Mouse (Mus musculus): ENCODE results near the gene Stpg4. TPM values are rescaled to one million over a fixed set of nuclear protein-coding genes. Genes with fewer than 3 reads are reported as not detected.

The Stpg4 gene
- total and polyA plus RNA-seq, 3 experiments: not detected

- no peak for TF ChIP-seq MYC (IDR thresholded peaks at IDR 0.05; ENCODE audit: low read depth, low read length)
These were observed 26.6 kb upstream of the Stpg4 start (continued) for GRCm38 (mm10) chr17:87454121-87454520.

DNA sequence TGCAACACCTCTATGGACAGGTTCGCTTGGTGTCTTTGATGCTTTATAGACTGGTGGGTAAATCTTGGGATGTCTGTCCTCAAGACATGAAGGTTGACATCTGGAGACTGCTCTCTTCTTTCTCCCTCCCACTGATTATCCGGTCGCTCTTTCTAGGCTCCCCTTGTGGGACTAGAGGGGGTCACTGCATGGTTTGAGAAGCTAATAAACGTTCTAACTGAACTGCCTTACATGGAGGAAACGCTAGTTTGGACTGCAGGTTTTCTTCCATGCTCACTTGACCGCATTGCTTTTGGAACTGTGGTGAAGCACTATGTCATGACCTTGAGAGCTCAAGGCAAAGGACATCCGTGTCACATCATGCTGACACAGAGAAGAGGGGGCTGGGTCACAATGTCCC is 25.8 kb upstream of the Stpg4 start:
- no peaks in the 10 kb centered on the region for H3K9me3 ChIP-seq (replicated peaks; ENCODE audit: insufficient read depth, low read length)
- TF ChIP-seq NELFE (IDR thresholded peaks at IDR 0.05; ENCODE audit: low read depth, low read length) (no peak), USF1 (IDR thresholded peaks at IDR 0.05; ENCODE audit: low read depth, low read length) (no peak), ZC3H11A (IDR thresholded peaks at IDR 0.05; ENCODE audit: low read depth, low read length) (no peak), RAD21 (IDR thresholded peaks at IDR 0.05; ENCODE audit: low read depth, low read length) (no peak), MAX (IDR thresholded peaks at IDR 0.05; ENCODE audit: low read length) (no peak), MYB (IDR thresholded peaks at IDR 0.05; ENCODE audit: low read depth, low read length) (no peak), TCF12 (IDR thresholded peaks at IDR 0.05; ENCODE audit: low read depth, low read length) (no peak)

GRCm38 (mm10) chr17:87448881-87449280 is 21.3 kb upstream of the Stpg4 start:
- peak overlapping the region; percentile 23 to 61 for H3K4me3 ChIP-seq (ENCODE audit: control insufficient read depth in 1 of 2, insufficient read depth in 1 of 2, low read depth in 2 of 2, low read length in 2 of 2)
- H3K36me3 ChIP-seq (ENCODE audit: control insufficient read depth in 1 of 2, insufficient read depth in 2 of 2, low read length in 2 of 2): peaks cover 3 to 21% of the 10 kb centered on the region in 2 experiments
- H3K9ac ChIP-seq (ENCODE audit: control insufficient read depth, low read depth, low read length, poor library complexity, severe bottlenecking): peak overlapping the region; percentile 73
- H3K27ac ChIP-seq (ENCODE audit: control insufficient read depth, low read depth, low read length): peak overlapping the region; percentile 92
- H3K27me3 ChIP-seq (ENCODE audit: control insufficient read depth in 1 of 2, insufficient read depth in 2 of 2, low read length in 2 of 2): no peaks in the 10 kb centered on the region
- H3K79me2 ChIP-seq (ENCODE audit: control insufficient read depth, insufficient read depth, low read length, poor library complexity): peaks cover 23% of the 10 kb centered on the region
- no peaks in the 10 kb centered on the region for H3K9me3 ChIP-seq (replicated peaks; ENCODE audit: insufficient read depth, low read length)
- peaks cover 12 to 25% of the 10 kb centered on the region in 2 experiments for H3K4me1 ChIP-seq (ENCODE audit: control insufficient read depth in 1 of 2, insufficient read depth in 2 of 2, low read length in 2 of 2)
- DNase-seq (ENCODE audit: low read depth, low spot score): peak; percentile 87
- TF ChIP-seq ZC3H11A (IDR thresholded peaks at IDR 0.05; ENCODE audit: low read depth, low read length): no peak
- TF ChIP-seq NELFE (IDR thresholded peaks at IDR 0.05; ENCODE audit: low read depth, low read length): no peak
- TF ChIP-seq HCFC1 (IDR thresholded peaks at IDR 0.05; ENCODE audit: low read depth, low read length): no peak; the same call in 1 of the 2 replicates
- TF ChIP-seq JUND (IDR thresholded peaks at IDR 0.05; ENCODE audit: low read depth, low read length): no peak
- peak; percentile 95 for TF ChIP-seq ETS1 (IDR thresholded peaks at IDR 0.05; ENCODE audit: low read depth, low read length)
- TF ChIP-seq MXI1 (IDR thresholded peaks at IDR 0.05; ENCODE audit: low read depth, low read length): peak; percentile 40; the same call in 1 of the 2 replicates
- no peak for TF ChIP-seq POLR2AphosphoS2 (IDR thresholded peaks at IDR 0.05; ENCODE audit: low read length)
- TF ChIP-seq ZMIZ1 (IDR thresholded peaks at IDR 0.05; ENCODE audit: low read depth, low read length): no peak
- no peak for TF ChIP-seq E2F4 (IDR thresholded peaks at IDR 0.05; ENCODE audit: borderline replicate concordance, low read depth, low read length)
- TF ChIP-seq EP300 (IDR thresholded peaks at IDR 0.05; ENCODE audit: low read depth in 1 of 2, low read length in 2 of 2): peak; percentile 86 to 98
- peak; percentile 98 for TF ChIP-seq GATA1 (IDR thresholded peaks at IDR 0.05; ENCODE audit: low read depth, low read length)
- no peak for TF ChIP-seq CTCF (IDR thresholded peaks at IDR 0.05 in 2 of 3, conservative IDR thresholded peaks at IDR 0.05 in 1 of 3; ENCODE audit: control insufficient read depth in 1 of 3, insufficient read depth in 1 of 3, low read depth in 2 of 3, low read length in 3 of 3, poor library complexity in 1 of 3, severe bottlenecking in 1 of 3)
- TF ChIP-seq ZNF384 (IDR thresholded peaks at IDR 0.05; ENCODE audit: low read depth, low read length): peak; percentile 94
- no peak for TF ChIP-seq MYB (IDR thresholded peaks at IDR 0.05; ENCODE audit: low read depth, low read length)
- peak; percentile 66 for TF ChIP-seq MAFK (IDR thresholded peaks at IDR 0.05; ENCODE audit: borderline replicate concordance, low read depth, low read length)
- TF ChIP-seq RAD21 (IDR thresholded peaks at IDR 0.05; ENCODE audit: low read depth, low read length): no peak
- TF ChIP-seq SIN3A (IDR thresholded peaks at IDR 0.05; ENCODE audit: low read length): peak; percentile 82; the same call in 1 of the 2 replicates
- no peak for TF ChIP-seq POLR2AphosphoS5 (IDR thresholded peaks at IDR 0.05; ENCODE audit: borderline replicate concordance, low read depth, low read length)
- TF ChIP-seq ELF1 (IDR thresholded peaks at IDR 0.05; ENCODE audit: low read depth, low read length): peak; percentile 68
- TF ChIP-seq RCOR1 (IDR thresholded peaks at IDR 0.05; ENCODE audit: low read depth, low read length): peak; percentile 89
- peak; percentile 71 for TF ChIP-seq MYC (IDR thresholded peaks at IDR 0.05; ENCODE audit: low read depth, low read length)
- TF ChIP-seq TCF12 (IDR thresholded peaks at IDR 0.05; ENCODE audit: low read depth, low read length): peak; percentile 68
- no peak for TF ChIP-seq SMC3 (IDR thresholded peaks at IDR 0.05; ENCODE audit: low read depth, low read length)
- TF ChIP-seq MAX (IDR thresholded peaks at IDR 0.05; ENCODE audit: low read length): no peak
- no peak for TF ChIP-seq GABPA (IDR thresholded peaks at IDR 0.05; ENCODE audit: low read depth, low read length)
- TF ChIP-seq USF1 (IDR thresholded peaks at IDR 0.05; ENCODE audit: low read depth, low read length): no peak
- no peak for TF ChIP-seq NRF1 (IDR thresholded peaks at IDR 0.05; ENCODE audit: insufficient read depth, low read depth, low read length, poor library complexity, severe bottlenecking)
- no peak for TF ChIP-seq CHD1 (IDR thresholded peaks at IDR 0.05; ENCODE audit: low read depth, low read length)
- no peak for TF ChIP-seq ZKSCAN1 (IDR thresholded peaks at IDR 0.05; ENCODE audit: low read depth, low read length)

More for the DNA sequence above, 25.8 kb upstream of the Stpg4 start:
- Histone ChIP-seq H3K36me3 (ENCODE audit: control insufficient read depth in 1 of 2, insufficient read depth in 2 of 2, low read length in 2 of 2) (peaks cover 0 to 10% of the 10 kb centered on the region in 2 experiments; a peak in 2 of 4 replicates), H3K79me2 (ENCODE audit: control insufficient read depth, insufficient read depth, low read length, poor library complexity) (no peaks in the 10 kb centered on the region), H3K4me3 (ENCODE audit: control insufficient read depth in 1 of 2, insufficient read depth in 1 of 2, low read depth in 2 of 2, low read length in 2 of 2) (no peak overlapping the region), H3K27ac (ENCODE audit: control insufficient read depth, low read depth, low read length) (no peak overlapping the region), H3K4me1 (ENCODE audit: control insufficient read depth in 1 of 2, insufficient read depth in 2 of 2, low read length in 2 of 2) (peaks cover 5 to 18% of the 10 kb centered on the region in 2 experiments), H3K9ac (ENCODE audit: control insufficient read depth, low read depth, low read length, poor library complexity, severe bottlenecking) (no peak overlapping the region), H3K27me3 (ENCODE audit: control insufficient read depth in 1 of 2, insufficient read depth in 2 of 2, low read length in 2 of 2) (peaks cover 0 to 13% of the 10 kb centered on the region in 2 experiments; a peak in 3 of 4 replicates)
- no peak for DNase-seq (ENCODE audit: low read depth, low spot score)
